Mouse (Mus musculus) limb, embryonic 10.5 days (tissue): ENCODE measurements at regions not wholly inside any gene's neighbourhood (a gene's known extent, or its start where the extent isn't known, plus 50 kb on each side); places are given as distances from the start of the nearest gene placed in this dataset.
A peak's percentile ranks its signal among the peaks of the same experiment; 100 is the strongest.

Source experiments
- DNase-seq: peaks from one replicate; pipeline ENCODE4 v3.0.0-alpha.2; 2017; ENCODE audit warnings: low spot score
- H3K27ac ChIP-seq: fragments of 300-500 bp; sonication (generic); 2 replicates; pipeline ENCODE4 v1.5.1; 2016; ENCODE audit warnings: mild to moderate bottlenecking
- H3K27me3 ChIP-seq: fragments of 300-500 bp; sonication (generic); 2 replicates; pipeline ENCODE4 v1.6.1; 2016; ENCODE audit warnings: low read depth, mild to moderate bottlenecking; ENCODE audit not compliant: poor library complexity, severe bottlenecking
- H3K36me3 ChIP-seq: fragments of 300-500 bp; sonication (generic); 2 replicates; pipeline ENCODE4 v1.6.1; 2016; ENCODE audit warnings: mild to moderate bottlenecking, moderate library complexity
- H3K4me1 ChIP-seq: fragments of 300-500 bp; sonication (generic); 2 replicates; pipeline ENCODE4 v1.6.1; 2016
- H3K4me3 ChIP-seq: fragments of 300-500 bp; sonication (generic); 2 replicates; pipeline ENCODE4 v1.5.1; 2016; ENCODE audit warnings: mild to moderate bottlenecking, moderate library complexity
- H3K9me3 ChIP-seq: fragments of 300-500 bp; sonication (generic); replicated peaks from 2 replicates; pipeline ENCODE4 v1.6.1; 2016; ENCODE audit warnings: mild to moderate bottlenecking
- WGBS: fragments of 180-500 bp; shearing (Covaris S2); methylation state at CpG from one replicate; pipeline ENCODE4 v1.1.7; 2016; 5-methylcytosine and 5-hydroxymethylcytosine counted together

DNA sequence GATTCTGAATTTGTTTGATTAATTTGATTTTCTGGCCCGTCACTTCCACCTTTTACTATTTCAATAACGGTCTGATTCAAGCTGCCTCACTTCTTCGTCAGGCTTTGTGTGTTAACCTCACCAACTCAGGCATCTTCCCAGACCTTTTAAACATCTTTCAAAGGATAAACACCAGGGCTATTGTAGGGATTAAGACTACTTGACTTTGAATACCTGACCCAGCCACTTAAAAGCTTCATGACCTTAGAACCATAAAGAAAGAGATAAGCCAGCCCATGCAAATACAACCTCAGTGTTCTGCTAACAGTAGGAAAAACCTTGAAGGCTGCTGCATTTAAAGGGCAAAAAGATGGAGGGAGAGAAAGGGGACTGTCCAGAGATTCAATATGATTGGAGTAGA, 386.9 kb upstream of the Castor2 start:
- Histone ChIP-seq H3K27me3 (no peaks in the 10 kb centered on the region), H3K36me3 (no peaks in the 10 kb centered on the region), H3K4me1 (no peaks in the 10 kb centered on the region), H3K9me3 (no peaks in the 10 kb centered on the region), H3K27ac (no peak overlapping the region), H3K4me3 (no peak overlapping the region)
- WGBS, result 60% methylated on average over 3 of the region's 3 CpGs
- no peak for DNase-seq

DNA sequence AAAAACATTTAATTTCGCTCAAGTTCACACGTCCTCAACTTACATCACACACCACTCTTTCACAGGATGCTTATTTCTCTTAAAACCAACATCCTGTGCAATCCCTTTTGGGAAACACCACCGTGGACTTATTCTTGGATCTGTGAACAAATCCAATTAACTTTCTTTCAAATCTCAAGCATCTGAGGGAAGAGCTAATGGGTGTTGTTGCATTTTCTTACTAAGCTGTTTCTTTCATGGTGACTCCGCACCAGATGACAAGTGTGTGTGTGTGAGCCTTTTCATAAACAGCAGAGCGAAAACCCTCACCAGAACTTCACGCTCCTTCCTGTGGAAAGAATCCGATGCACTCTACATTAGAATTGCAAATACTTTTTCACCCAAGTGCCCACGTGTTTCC, 390.6 kb upstream of the Castor2 start:
- no peak overlapping the region for H3K4me3 ChIP-seq

GRCm38 (mm10) chr5:133686206-133686605, 413.3 kb upstream of the Castor2 start:
- Histone ChIP-seq H3K36me3 (no peaks in the 10 kb centered on the region), H3K4me3 (no peak overlapping the region), H3K27me3 (no peaks in the 10 kb centered on the region), H3K27ac (no peak overlapping the region), H3K9me3 (no peaks in the 10 kb centered on the region), H3K4me1 (peaks cover 14% of the 10 kb centered on the region; the same call in 1 of the 2 replicates)
- WGBS, result 88% methylated on average over 2 of the region's 2 CpGs
- no peak for DNase-seq

More for the DNA sequence above, 390.6 kb upstream of the Castor2 start:
- 83% methylated on average over 8 of the region's 8 CpGs for WGBS
- Histone ChIP-seq H3K4me1 (no peaks in the 10 kb centered on the region), H3K9me3 (no peaks in the 10 kb centered on the region), H3K27me3 (no peaks in the 10 kb centered on the region), H3K36me3 (no peaks in the 10 kb centered on the region), H3K27ac (no peak overlapping the region)
- DNase-seq, result no peak

DNA sequence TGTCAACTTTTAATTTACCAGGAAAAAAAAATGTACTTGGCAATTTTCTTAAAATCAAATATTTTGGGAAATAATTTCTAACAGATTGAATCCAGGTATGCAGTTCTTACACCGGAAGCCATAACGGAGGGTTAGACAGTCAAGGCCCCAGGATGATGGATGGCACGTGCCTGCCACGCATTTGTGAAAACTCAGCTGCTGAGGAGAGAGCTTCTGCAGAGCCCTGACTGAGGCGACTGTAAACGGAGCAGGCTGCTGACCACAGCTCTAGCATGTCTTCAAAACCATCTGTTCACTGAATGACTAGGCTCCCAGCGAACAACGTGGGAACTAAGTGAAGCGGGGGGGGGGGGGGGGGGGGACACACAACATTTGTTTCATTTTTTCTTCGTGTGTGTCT, 416.5 kb upstream of the Castor2 start:
- WGBS, result 34% methylated on average over 10 of the region's 10 CpGs
- H3K27ac ChIP-seq, result no peak overlapping the region
- no peaks in the 10 kb centered on the region for H3K36me3 ChIP-seq
- H3K9me3 ChIP-seq, result no peaks in the 10 kb centered on the region
- no peak overlapping the region for H3K4me3 ChIP-seq
- no peaks in the 10 kb centered on the region for H3K27me3 ChIP-seq
- peaks cover 14% of the 10 kb centered on the region; the same call in 1 of the 2 replicates for H3K4me1 ChIP-seq
- DNase-seq, result peak; percentile 54

DNA sequence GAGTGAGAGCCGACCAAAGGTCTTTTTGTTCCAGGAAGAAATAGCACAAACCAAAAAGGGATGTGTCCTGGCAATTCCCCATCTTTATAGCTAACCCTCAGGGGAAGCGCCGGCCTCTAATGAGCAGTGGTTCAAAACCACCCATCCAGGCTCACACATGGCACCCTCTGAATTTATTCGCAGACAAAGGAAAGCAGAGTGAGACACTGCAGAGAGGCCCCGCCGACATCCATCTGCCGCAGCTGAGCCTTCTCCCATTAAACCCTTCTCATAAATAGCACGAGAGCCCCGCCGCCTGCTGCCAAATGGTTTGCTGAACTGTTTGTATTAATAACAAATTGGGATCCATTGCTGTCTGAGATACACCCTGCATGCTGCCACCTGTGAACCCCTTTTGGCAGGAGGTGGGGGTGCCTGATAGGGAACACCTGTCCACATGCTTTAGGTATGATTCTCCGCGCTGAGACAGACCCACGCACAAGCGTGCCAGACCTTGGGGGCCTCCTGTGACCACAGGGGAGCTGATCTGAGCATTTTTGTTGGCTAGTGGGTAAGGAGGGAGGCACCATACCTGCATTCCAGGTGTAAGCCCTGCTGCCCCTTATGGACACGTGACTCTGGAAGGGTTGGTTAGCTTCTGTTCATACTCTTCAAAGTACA, 422.6 kb upstream of the Castor2 start:
- Histone ChIP-seq H3K4me3 (no peak overlapping the region), H3K27me3 (no peaks in the 10 kb centered on the region), H3K27ac (no peak overlapping the region), H3K9me3 (no peaks in the 10 kb centered on the region), H3K4me1 (peaks cover 13% of the 10 kb centered on the region), H3K36me3 (no peaks in the 10 kb centered on the region)
- DNase-seq, result no peak
- 92% methylated on average over 15 of the region's 15 CpGs for WGBS

GRCm38 (mm10) chr5:133675636-133676035, 423.9 kb upstream of the Castor2 start:
- Histone ChIP-seq H3K4me1 (peaks cover 17% of the 10 kb centered on the region), H3K27ac (no peak overlapping the region), H3K27me3 (no peaks in the 10 kb centered on the region), H3K36me3 (no peaks in the 10 kb centered on the region), H3K9me3 (no peaks in the 10 kb centered on the region), H3K4me3 (no peak overlapping the region)
- DNase-seq, result no peak
- 48% methylated on average over 3 of the region's 3 CpGs for WGBS

- no peaks in the 10 kb centered on the region for H3K4me1 ChIP-seq
- 34% methylated on average over 6 of the region's 6 CpGs for WGBS
- no peaks in the 10 kb centered on the region for H3K9me3 ChIP-seq
- DNase-seq, result peak; percentile 66
- H3K27ac ChIP-seq, result no peak overlapping the region
- H3K4me3 ChIP-seq, result no peak overlapping the region
- H3K36me3 ChIP-seq, result no peaks in the 10 kb centered on the region
- H3K27me3 ChIP-seq, result no peaks in the 10 kb centered on the region
These were observed 433.0 kb upstream of the Castor2 start for GRCm38 (mm10) chr5:133666473-133666872.

GRCm38 (mm10) chr5:133662474-133663256, 436.8 kb upstream of the Castor2 start:
- no peak overlapping the region for H3K27ac ChIP-seq
- WGBS, result 90% methylated on average over 7 of the region's 7 CpGs
- H3K4me3 ChIP-seq, result no peak overlapping the region
- DNase-seq, result no peak
- H3K9me3 ChIP-seq, result no peaks in the 10 kb centered on the region
- no peaks in the 10 kb centered on the region for H3K4me1 ChIP-seq
- H3K36me3 ChIP-seq, result no peaks in the 10 kb centered on the region
- no peaks in the 10 kb centered on the region for H3K27me3 ChIP-seq

- no peaks in the 10 kb centered on the region for H3K9me3 ChIP-seq
- 91% methylated on average over 11 of the region's 11 CpGs for WGBS
These were observed 439.2 kb upstream of the Castor2 start for GRCm38 (mm10) chr5:133660351-133660750.

GRCm38 (mm10) chr5:133656837-133657236, 442.7 kb upstream of the Castor2 start:
- Histone ChIP-seq H3K27me3 (no peaks in the 10 kb centered on the region), H3K9me3 (no peaks in the 10 kb centered on the region), H3K4me3 (no peak overlapping the region), H3K27ac (no peak overlapping the region), H3K36me3 (no peaks in the 10 kb centered on the region), H3K4me1 (no peaks in the 10 kb centered on the region)
- 93% methylated on average over 8 of the region's 8 CpGs for WGBS
- no peak for DNase-seq

More at GRCm38 (mm10) chr5:133660351-133660750, 439.2 kb upstream of the Castor2 start:
- Histone ChIP-seq H3K27ac (no peak overlapping the region), H3K27me3 (no peaks in the 10 kb centered on the region), H3K4me3 (no peak overlapping the region), H3K36me3 (no peaks in the 10 kb centered on the region), H3K4me1 (no peaks in the 10 kb centered on the region)
- no peak for DNase-seq

- DNase-seq, result no peak
- Histone ChIP-seq H3K4me1 (no peaks in the 10 kb centered on the region), H3K4me3 (no peak overlapping the region), H3K27ac (no peak overlapping the region), H3K27me3 (no peaks in the 10 kb centered on the region), H3K36me3 (no peaks in the 10 kb centered on the region), H3K9me3 (no peaks in the 10 kb centered on the region)
- WGBS, result 87% methylated on average over 1 of the region's 1 CpGs
These were observed 446.1 kb upstream of the Castor2 start for GRCm38 (mm10) chr5:133653431-133653830.

DNA sequence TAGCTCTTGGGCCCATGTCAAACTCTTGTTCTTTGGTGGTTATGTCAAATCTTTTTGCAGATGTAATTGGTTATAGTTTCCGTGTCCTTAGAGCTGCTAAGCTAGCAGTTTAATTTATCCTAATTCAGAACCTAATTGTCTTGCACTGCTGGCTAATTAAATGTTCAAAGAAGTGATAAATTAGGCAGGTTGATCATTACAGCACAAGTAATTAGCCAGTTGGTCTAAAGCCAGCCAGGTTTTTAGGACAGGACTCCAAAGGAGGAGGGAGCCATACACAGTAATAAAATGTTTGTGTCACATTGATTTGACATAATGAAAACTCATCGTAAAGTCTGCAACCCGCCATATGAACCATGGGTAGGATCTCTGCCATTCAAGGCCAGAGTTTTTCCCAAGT, 449.3 kb upstream of the Castor2 start:
- no peaks in the 10 kb centered on the region for H3K9me3 ChIP-seq
- no peak for DNase-seq
- WGBS, result 70% methylated on average over 3 of the region's 3 CpGs
- H3K27me3 ChIP-seq, result no peaks in the 10 kb centered on the region
- H3K4me1 ChIP-seq, result no peaks in the 10 kb centered on the region
- no peaks in the 10 kb centered on the region for H3K36me3 ChIP-seq
- H3K4me3 ChIP-seq, result no peak overlapping the region
- H3K27ac ChIP-seq, result no peak overlapping the region

- no peak overlapping the region for H3K4me3 ChIP-seq
- no peaks in the 10 kb centered on the region for H3K27me3 ChIP-seq
- H3K27ac ChIP-seq, result no peak overlapping the region
- no peaks in the 10 kb centered on the region for H3K9me3 ChIP-seq
- WGBS, result 93% methylated on average over 3 of the region's 3 CpGs
- H3K4me1 ChIP-seq, result no peaks in the 10 kb centered on the region
- no peaks in the 10 kb centered on the region for H3K36me3 ChIP-seq
- no peak for DNase-seq
These were observed 453.8 kb upstream of the Castor2 start for GRCm38 (mm10) chr5:133645696-133646195.
